Mouse (Mus musculus): ENCODE data around the gene Cbwd1.

The Cbwd1 gene

DNA sequence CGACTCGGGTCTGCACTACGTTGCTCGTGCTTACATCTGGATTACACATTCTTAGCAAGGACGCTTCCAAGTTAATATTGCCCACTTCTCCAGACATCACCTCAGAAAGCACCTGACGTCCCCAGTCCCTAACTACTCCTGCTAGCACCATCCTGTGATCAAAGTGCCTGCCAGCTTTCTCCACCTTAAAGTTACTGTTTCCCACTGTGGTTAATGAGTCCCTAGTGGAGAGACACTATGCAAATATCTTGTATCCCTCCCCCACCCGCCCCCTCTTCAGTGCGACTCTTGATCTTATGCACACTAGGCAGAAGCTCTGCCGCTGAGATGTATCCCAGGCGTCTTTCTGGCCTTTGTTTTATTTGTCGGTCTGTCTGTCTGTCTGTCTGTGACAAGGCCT, 16.6 kb upstream of the Cbwd1 start:
- no peak for DNase-seq (ENCODE audit: low spot score in 2 of 2)

GRCm38 (mm10) chr19:24972701-24973390, 11.4 kb upstream of the Cbwd1 start:
- no peak for DNase-seq (ENCODE audit: low spot score in 2 of 2)

GRCm38 (mm10) chr19:24971307-24971706, 9.9 kb upstream of the Cbwd1 start:
- no peak for DNase-seq (ENCODE audit: low spot score in 2 of 2)

DNA sequence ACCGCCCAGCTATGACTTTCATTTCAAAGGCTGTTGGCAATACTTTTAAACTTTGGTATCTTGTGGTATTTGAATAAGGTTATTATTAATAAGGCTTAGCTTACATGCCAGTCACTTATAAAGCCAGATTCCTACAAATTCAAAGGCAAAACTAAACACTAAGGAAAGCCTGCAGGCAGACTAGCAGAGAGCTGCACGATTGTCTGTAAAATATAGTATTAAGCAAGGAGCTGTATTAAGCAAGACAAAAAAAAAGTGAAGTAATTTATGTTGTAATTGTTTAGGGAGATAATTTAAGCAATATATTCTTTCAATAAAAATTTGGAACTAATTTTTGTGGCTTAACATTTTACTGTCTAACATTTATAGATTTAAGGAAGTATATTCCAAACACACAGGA, 5.5 kb upstream of the Cbwd1 start:
- no peak for DNase-seq (ENCODE audit: low spot score in 2 of 2)

DNA sequence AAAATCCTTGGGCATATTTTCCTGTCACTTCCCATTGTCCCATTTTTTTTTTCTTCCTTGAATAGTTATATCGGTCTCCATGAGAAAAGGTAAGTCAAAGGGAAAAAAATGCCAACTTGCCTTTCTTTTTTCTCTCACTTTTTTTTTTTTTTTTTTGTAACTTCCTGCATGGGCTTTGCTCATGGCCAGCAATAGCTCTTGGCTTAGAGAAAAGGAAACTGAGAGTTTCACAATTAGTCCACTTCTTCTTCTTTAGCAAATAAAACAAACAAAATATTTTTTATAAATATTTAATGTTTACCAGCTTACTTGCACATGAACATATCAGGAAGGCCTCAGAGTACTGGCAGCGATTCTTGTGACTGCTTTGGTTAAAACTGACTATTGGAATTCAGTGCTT, 4.8 kb upstream of the Cbwd1 start:
- no peak for DNase-seq (ENCODE audit: low spot score in 2 of 2)

- no peak for DNase-seq (ENCODE audit: low spot score in 2 of 2)
Observed at GRCm38 (mm10) chr19:24958531-24958930, 2.9 kb downstream of the Cbwd1 start.

DNA sequence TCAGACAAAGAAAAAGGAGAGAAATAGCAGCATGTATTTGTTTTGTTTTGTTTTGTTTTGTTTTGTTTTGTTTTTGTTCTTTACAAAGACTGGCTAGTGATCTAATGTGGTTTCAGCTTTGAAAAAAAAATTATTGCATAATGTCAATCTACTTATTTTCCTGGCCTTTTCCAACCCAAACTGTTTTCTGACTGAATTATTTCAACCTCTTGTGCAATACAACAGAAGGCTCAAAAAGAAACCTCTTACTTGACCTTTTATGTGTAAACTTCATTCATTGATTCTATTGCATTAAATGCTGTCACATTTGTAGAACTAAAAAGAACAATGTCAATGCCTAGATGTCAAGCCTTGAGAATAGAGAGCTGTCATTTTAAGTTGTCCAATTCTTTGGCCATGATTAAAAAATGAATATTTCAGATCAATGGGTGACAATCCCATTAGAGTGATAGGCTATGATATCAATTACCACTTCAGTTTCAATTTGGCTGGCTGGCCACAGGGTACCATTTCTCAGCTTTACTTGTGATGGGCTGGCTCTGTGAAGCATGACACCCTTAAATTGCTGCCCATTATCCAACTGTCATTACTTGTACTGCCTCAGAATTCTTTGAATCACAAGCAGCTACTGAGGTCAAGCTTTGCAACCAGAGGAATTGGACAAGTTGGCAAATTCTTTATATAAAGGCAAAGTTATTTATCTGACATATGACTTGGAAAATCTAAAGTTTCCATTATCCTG, 15.7 kb downstream of the Cbwd1 start:
- no peak for DNase-seq (ENCODE audit: low spot score in 2 of 2)

- no peak for DNase-seq (ENCODE audit: low spot score in 2 of 2)
Observed at GRCm38 (mm10) chr19:24937084-24937483, 24.3 kb downstream of the Cbwd1 start.

DNA sequence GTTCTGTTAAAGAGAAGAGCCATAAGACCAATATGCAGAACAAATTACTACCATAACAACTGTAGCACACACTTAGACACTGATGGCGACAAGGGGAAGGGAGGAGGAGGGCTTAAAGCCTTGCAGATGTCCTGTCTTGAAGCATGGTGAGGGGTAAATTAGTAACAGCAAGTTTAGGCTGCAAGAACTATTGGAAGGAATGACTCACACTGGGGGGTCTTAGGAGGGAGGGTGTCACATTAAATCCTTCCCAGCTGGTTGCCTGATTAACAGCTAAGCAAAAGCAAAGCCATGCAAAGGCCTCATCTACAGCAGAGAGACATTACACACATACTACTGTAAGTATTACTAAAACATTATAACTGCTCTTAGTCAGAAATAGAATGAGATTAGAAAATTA, 32.4 kb downstream of the Cbwd1 start:
- no peak for DNase-seq (ENCODE audit: low spot score in 2 of 2)

- no peak for DNase-seq (ENCODE audit: low spot score in 2 of 2)
Observed at GRCm38 (mm10) chr19:24920866-24921265, 40.5 kb downstream of the Cbwd1 start.

DNA sequence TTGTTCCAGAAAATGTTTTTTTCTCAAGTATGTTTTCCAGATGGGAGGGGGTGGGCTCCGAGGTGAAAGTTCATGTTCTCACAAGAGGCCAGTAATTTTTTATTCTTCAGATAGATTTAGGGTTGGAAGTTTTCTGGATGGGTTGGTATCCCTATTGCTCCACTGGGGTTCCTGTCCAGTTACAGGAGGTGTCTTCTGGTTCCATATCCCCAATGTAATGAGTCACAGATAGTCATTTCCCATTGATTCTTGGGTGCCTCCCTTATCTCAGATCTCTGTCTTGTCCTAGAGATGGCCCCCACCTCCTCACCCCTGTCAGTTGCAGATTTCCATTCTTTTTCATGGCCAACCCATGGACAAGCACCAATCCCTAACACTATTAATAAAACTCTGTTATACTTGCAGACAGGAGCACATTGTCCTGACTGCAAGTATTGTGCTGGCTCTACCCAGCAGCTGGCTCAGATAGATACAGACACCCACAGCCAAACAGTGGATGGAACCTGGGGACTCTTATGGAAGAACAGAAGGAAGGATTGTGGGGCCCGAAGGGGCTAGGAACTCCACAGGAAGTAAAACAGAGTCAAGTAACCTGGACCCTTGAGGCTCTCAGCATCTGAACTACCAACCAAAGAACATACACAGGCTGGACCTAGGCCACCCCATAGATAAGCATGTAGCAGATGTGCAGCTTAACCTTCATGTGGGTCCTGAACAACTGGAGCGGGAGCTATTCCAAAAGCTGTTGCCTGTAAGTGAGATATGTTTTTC, 52.8 kb downstream of the Cbwd1 start:
- no peak for DNase-seq (ENCODE audit: low spot score in 2 of 2)

DNA sequence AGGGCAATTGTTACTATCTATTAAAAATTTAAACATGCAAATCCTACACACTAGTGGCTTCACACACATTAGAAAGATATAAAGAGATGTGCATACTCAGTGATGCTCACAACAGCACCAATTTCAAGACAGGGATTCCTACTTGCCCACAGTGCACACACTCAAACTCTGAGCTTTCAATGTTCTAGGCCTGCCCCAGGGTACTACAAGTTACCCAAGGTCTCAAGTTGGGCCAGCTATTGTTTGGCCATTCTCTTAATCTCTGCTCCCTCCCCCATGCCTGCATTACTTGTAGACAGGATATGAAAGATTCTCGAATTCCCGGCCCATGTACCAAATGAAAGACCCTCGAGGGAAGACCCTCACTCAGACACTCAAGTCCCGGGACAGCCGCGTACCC, 53.8 kb downstream of the Cbwd1 start:
- DNase-seq (ENCODE audit: low spot score in 2 of 2): no peak

DNA sequence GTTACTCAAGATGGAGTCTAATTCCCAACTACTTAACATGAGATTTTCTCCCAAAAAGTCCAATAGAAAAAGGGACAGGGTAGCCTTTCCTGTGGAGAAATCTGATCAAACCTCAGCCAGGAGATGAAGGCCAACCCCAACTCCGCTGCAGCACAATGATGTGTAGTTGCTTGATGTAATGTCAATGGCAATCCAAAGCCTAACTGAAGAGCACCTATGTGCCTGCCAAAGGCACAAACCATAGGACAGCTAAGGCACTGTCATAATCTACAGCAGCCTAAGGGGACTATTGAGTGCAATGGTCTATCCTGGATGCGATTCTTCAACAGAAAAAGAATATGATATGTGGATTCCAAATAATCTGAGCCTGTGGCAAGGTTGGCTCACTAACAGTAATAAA, 58.6 kb downstream of the Cbwd1 start:
- no peak for DNase-seq (ENCODE audit: low spot score in 2 of 2)

DNA sequence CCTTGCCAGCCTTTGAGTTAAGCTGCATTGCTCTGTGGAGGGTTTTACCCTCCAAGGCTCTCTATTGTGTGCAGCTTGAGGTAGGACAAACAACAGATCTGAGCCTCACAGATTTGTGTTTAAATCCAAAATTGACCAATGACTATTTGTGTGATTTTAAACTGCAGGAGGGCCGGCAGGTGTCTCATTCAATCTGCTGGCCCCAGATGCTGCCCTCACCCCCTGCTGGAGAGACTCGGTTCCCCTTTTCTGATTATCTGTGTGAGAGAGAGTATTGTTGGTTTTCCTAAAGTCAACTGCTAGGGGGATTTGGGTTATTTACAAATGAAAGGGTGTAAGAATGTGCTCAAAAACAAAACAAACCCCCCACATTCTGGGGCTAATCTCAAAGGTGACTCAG, 59.2 kb downstream of the Cbwd1 start:
- DNase-seq (ENCODE audit: low spot score in 2 of 2): no peak

DNA sequence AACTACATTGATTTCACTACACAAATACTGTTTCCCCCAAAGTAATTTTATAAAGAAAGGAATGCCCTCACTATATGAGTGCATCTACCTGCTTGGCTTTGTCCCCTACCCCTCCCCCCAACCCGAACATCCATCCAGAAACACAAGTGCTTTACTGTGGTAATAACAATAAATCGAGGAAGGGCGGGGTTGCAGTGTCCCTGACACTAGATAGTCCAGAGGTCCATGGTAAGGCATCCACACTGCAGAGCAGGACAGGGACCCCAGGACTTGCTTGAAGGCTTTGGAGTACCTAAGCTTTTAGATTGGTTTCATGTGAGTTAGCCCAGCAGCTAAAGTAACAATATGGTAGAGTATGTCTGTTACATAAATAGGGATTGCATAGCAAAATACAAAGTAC, 59.7 kb downstream of the Cbwd1 start:
- no peak for DNase-seq (ENCODE audit: low spot score in 2 of 2)

- DNase-seq (ENCODE audit: low spot score in 2 of 2): no peak
Observed at GRCm38 (mm10) chr19:24900581-24901220, 60.7 kb downstream of the Cbwd1 start, which contains the start of gene Foxd4. Gene Foxd4, minus strand, starts transcription at chr19:24901197.

GRCm38 (mm10) chr19:24899578-24900544, 61.5 kb downstream of the Cbwd1 start:
- peak in 1 of 2 experiments; percentile 27 for DNase-seq (ENCODE audit: low spot score in 2 of 2)

DNA sequence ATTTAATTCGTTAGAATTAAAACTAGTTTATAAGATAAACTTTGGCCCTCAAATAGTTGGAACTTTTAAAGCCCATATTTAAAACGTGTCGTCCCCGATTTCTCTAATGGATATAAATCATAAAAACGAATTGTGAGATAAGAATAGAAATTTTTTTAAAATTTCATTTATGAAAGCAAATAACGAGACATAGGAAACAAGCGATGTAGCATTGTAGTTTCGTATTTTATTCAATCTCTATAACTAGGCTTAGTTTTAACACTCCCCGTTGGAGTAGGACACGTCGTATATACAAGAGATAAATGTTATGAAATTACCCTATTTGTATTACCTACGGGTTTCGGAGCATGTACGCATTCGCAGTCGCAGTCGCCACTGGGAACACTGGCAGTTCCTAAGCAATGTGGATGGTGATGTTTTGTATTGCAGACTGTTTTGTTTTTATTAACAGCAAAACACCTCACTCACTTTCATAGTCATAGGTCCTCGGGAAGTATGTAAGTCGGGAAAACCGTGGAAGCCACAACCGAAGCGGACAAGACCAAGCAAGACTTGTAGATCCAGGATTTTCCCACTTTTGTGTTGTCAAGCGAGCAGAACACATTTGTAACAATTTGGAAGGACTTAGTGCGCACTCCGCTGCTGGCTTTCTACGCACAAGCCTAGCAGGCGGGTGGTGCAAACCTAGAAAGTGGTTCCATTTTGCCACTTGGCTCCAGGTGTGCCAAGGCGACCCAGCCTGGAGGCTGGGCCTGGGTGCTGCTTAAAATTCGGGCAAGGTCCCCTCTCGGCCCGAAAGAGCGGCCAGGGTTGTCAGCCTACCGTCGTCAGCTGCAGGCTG, 62.5 kb downstream of the Cbwd1 start:
- DNase-seq (ENCODE audit: low spot score in 2 of 2): peak in 1 of 2 experiments; percentile 21

DNA sequence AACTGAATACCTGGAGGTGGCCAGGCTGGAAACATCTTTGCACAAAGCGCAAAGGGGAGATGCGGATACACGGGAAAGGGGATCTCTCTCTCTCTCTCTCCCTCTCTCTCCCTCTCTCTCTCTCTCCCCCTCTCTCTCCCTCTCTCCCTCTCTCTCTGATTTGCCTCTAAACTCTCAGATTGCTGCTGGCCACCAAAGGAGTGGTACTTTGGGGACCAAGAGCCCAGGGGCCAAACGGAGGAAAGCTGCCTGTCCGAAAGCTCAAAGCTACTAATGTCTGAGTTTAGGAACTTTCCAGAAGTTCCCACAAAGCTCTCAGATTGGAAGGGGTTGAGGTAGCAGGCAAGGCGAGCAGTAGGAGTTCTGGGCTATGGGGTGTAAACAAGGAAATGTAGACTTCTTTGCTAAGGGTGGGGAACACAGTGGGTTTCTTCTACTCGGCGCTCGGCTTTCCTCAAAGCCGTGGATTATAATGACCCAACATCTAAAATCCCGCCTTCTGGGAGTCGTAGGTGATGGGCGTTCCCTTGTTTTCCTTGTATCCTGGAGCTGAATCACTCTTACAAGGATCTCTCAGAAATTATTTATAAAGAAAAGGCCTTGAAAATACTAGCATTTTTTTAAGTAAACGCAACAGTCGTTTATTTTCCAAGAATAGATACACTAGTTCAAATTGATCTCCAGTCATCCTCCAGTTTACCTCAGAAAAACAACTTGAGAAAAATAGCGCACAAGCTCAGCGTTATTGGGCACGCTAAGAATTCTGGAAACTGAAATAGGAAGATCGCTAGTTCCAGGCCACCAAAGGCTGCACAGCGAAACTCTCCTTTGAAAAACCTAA, 63.3 kb downstream of the Cbwd1 start:
- DNase-seq (ENCODE audit: low spot score in 2 of 2): no peak
